Mouse (Mus musculus): Measurements from ENCODE around the gene Ctxn2. TPM values are rescaled to one million over a fixed set of nuclear protein-coding genes. Genes with fewer than 3 reads are reported as not detected.

Ctxn2 gene
- polyA plus RNA-seq (2014; fragmentation: Illumina TruSeq; extraction: RNeasy Lipid Tissue Mini Kit (QIAGEN cat#74804); ENCODE audit: low read depth, low replicate concordance), result not detected

DNA sequence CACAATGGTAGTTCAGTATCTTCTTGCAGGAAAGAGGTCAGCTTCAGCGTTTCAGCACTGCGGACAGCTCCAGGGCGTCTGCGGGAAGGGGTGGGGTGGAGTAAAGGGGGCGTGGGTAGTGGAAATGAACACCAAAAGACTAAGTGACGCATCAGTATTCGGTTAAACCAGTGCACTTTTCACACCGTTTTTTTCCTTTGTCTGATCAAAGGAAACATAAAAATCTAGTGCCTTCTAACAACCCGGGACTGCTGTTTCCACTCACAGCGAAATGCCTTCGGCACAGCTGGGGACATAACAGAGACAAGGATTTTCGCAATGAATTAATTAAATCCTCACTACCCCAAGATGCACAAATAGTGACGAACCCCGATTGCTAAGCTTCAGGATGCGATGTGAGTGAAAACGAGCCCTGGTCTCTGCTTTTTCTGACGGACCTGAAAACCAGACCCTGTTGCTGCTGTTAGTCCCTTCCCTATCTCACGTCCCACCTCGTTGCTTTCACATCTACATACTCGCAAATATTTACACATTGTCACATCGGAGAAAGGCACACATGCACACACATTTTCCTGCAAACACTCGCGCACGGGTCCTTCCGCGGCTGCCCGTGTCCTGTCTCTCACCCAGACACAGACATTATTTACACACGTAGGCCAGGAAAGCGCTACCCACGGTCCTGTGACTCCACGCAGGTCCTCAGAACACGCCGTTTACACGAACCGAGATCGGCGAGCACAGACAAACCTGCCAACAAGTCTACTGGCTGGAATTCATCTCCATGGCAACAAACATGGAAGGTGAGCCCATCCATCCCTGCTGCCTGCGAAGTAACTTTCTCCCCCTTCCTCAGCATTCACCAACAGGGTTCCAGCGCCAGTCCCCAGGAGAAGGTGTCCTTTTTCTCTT, at the start of gene Ctxn2:
Gene Ctxn2 (plus strand): TSS at position 790 of the 909 bp plus-strand sequence.

DNA sequence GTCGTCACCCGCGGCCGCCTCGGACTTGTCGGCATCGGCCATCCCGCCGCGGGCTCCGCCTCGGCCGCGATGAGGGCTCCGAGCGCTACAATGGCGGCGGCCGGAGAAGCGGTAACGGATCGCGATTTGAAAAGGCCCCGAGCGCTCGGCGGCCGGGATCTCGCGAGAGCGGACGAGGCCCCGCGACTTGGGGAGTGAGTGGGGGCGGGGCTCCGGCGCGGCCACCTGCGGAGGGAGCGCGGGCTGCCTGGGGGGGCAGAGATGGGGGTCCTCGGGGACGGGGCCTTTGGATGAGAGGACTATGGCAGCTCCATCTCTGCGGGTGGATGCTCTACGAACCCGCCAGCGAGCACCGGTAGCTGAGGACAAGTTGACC, 13.0 kb upstream of the Ctxn2 start, which contains the start of gene Myef2:
Gene Myef2 (minus strand): TSS at position 185 of the 376 bp plus-strand sequence.

DNA sequence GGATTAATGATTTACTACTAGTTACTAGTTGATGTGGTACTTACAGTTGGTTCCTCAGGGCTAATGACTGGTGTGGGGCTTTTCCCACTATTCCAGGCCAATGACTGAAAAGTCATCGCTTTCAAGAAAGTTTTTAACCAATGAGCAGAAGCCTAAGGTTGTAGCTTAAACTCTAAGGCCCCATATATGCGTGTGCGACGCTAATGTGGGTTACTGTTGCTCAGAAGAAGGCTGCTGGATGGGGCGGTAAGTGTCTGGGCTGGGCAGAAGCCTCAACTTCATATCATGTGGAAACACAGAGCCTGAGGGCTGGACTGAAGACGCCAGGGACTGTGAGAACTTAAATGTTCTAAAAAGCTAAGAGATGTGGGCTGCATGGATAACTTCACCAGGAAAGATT, 15.9 kb downstream of the Ctxn2 start, which contains the start of gene Slc12a1:
Gene Slc12a1 (plus strand): TSS at position 118 of the 400 bp plus-strand sequence.

Other genes with a start within 250 kb of the Ctxn2 start
- not detected for gene Slc24a5, start 68.6 kb upstream of the Ctxn2 start, polyA plus RNA-seq (2014; fragmentation: Illumina TruSeq; extraction: RNeasy Lipid Tissue Mini Kit (QIAGEN cat#74804); ENCODE audit: low read depth, low replicate concordance)
- 7.7 TPM for gene Myef2, start 13.0 kb upstream of the Ctxn2 start, polyA plus RNA-seq (2014; fragmentation: Illumina TruSeq; extraction: RNeasy Lipid Tissue Mini Kit (QIAGEN cat#74804); ENCODE audit: low read depth, low replicate concordance)
- gene Slc12a1, start 15.8 kb downstream of the Ctxn2 start, polyA plus RNA-seq (2014; fragmentation: Illumina TruSeq; extraction: RNeasy Lipid Tissue Mini Kit (QIAGEN cat#74804); ENCODE audit: low read depth, low replicate concordance), result not detected
- gene Dut, start 110.5 kb downstream of the Ctxn2 start, polyA plus RNA-seq (2014; fragmentation: Illumina TruSeq; extraction: RNeasy Lipid Tissue Mini Kit (QIAGEN cat#74804); ENCODE audit: low read depth, low replicate concordance), result 33.7 TPM